Mouse (Mus musculus) right cerebral cortex, postnatal 14 days (tissue): ENCODE results near the gene Prdm11.

Experiments
- DNase-seq: peaks from one replicate; pipeline ENCODE4 v3.0.0; 2022

Prdm11 gene

GRCm38 (mm10) chr2:93045818-93046508, at the start of gene Prdm11:
Gene Prdm11, minus strand, starts transcription at chr2:93046167.
- peak; percentile 20 for DNase-seq

- no peak for DNase-seq
Observed at GRCm38 (mm10) chr2:93092347-93092746, 46.4 kb upstream of the Prdm11 start.

GRCm38 (mm10) chr2:93091679-93092078, 45.7 kb upstream of the Prdm11 start:
- DNase-seq = no peak

DNA sequence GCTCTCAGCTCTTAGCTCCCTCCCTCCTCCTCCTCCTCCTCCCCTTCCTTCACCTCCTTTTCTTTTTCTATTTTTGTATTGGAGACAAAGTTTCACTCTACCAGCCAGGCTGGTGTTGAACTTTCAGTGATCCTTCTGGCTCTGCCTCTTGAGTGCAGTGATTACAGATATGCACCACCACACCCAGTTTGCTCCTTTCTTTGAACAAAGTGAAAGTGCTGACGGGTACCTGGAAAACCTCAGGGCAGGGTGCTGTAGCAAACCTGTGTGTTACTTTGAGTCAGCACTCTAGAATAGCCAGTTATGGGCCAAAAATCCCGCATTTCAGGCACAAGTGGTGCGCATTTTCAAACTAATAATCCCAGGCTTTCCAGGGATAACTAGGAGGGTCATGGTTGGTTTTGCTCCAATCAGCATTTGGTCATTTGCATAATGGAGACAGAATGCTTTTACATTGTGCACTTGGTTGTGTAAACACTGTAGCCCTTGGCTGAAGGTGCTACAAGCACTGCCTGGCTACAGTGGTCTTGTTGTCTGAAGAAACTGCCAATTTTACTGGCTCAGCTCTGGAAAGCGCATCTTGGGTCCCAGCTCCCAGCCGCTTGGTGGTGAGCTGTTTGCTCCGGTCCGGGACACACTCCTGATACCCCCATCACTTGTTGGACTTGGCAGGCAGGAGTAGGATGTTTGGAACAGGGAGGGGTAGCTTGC, 43.6 kb upstream of the Prdm11 start:
- DNase-seq = no peak

- DNase-seq = no peak
Observed at GRCm38 (mm10) chr2:93088006-93088405, 42.0 kb upstream of the Prdm11 start.

GRCm38 (mm10) chr2:93085291-93086027, 39.5 kb upstream of the Prdm11 start:
- DNase-seq = peak; percentile 79

GRCm38 (mm10) chr2:93084481-93084880, 38.5 kb upstream of the Prdm11 start:
- DNase-seq = no peak

DNA sequence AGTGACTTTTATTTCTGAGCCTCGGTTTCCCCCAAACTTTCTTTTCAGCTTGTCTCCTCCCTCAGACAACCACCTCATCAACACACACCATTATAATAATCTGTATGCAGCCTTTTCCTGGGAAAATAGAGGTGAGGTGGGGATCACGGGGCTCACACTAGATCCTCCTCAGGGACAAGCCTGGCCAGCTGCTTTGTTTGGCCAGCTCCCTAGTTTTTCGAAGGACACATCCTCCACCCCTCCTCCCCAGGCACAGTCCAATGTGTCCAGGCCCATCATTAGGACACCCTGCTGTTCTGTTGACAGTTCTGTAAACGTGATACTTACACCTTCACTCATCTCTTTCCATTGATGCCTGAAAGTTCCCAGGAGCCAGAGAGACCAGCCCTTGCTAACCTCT, 37.4 kb upstream of the Prdm11 start:
- no peak for DNase-seq

GRCm38 (mm10) chr2:93082846-93083245, 36.9 kb upstream of the Prdm11 start:
- DNase-seq = no peak

GRCm38 (mm10) chr2:93080871-93081608, 35.1 kb upstream of the Prdm11 start:
- DNase-seq = no peak

GRCm38 (mm10) chr2:93079394-93079793, 33.4 kb upstream of the Prdm11 start:
- no peak for DNase-seq

DNA sequence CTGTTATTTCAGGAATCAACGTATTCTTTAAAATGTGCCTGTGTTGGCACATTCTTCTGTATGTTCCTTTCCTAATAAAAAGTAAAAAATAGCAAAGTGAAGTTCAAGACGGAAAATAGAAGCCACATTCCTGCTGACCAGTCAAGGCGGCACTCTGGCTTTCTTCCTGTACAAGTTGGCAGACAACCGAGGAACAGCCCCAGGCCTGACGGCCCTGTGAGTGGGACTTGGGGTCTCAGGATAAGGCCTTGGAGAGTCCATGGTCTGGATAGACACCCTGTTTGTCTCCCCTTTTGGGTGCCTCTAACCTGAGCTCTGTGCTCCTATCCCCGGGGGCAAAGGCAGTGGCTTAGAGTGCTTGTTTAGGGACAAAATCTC, 30.6 kb upstream of the Prdm11 start:
- DNase-seq = no peak

DNA sequence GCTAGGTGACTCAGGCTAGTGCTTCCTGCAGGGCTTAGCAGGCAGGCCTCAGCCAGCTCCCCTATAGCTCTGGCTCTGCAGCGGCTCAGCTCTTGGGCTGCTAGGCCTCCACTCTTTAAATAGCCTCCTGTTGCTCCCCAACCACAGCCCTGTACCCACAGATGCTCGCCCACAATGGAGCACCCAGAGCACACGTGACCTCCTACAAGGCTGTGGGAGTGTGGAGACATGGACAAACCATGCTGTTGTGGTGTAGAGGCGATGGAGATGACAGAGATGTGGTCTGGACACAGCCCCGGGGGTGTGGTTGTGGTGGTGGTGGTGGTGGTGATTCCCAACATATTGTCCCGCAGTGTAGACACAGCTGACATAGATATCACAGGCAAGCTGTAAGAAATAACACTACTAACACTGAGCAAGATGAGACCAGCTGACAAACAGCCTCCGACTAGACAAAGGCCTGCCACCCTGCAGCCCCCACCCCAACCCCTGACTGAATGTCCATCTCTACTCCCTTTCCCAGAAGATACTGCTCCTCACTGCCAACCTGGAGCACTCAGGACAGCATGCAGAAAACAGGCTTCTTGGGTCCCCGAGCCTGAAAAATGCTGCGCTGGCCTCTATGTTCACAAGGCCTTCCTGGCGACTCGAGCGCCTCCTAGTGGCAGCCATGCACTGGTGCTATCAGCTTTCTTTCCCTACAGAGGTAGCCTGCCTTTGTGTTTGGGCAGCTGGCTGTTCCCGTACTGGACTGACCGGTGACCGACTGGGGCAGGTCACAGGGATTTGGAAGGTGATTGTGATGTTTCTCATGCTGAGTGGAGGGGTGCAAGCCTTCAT, 30.0 kb upstream of the Prdm11 start:
- DNase-seq = peak; percentile 69

GRCm38 (mm10) chr2:93071656-93072055, 25.7 kb upstream of the Prdm11 start:
- DNase-seq = peak; percentile 62

DNA sequence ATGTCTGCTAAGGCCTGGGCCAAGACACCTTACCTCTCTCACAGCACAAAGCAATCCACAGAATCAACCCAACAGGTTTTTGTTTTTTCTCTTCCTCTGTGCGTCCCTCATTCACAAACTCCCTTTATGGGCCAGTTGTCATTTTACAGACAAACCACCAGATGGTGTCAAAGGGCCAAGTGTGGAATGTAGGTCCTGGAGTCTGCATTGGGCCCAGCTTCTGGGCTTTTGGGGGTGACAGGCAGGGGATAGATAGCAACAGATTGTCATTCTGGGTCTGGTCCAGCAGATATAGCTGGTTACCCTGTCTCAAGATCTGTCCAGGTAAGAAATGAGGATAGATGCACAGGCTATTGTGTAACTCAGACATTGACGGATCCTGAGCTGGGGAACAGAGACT, 23.0 kb upstream of the Prdm11 start:
- DNase-seq = no peak

GRCm38 (mm10) chr2:93063347-93063746, 17.4 kb upstream of the Prdm11 start:
- peak; percentile 70 for DNase-seq

DNA sequence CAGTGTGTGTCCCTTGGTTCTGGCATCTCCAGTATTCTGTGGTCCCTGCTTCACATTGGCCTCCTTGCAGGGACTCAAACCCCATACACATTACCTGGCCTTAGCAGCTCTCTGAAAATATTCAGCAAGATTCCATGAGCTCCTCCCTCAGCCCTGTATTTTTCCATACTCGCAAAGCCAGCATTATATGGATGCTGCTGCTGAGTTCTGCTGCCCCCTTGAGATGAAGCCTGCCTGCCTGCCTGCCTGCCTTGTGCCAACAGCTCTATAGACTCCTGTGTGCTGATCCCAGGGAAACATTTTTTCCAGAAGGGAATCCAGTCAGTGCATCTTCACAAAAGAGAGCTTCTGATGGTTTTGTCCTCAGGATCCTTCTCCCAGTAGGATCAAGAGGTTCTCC, 5.9 kb upstream of the Prdm11 start:
- DNase-seq = no peak

DNA sequence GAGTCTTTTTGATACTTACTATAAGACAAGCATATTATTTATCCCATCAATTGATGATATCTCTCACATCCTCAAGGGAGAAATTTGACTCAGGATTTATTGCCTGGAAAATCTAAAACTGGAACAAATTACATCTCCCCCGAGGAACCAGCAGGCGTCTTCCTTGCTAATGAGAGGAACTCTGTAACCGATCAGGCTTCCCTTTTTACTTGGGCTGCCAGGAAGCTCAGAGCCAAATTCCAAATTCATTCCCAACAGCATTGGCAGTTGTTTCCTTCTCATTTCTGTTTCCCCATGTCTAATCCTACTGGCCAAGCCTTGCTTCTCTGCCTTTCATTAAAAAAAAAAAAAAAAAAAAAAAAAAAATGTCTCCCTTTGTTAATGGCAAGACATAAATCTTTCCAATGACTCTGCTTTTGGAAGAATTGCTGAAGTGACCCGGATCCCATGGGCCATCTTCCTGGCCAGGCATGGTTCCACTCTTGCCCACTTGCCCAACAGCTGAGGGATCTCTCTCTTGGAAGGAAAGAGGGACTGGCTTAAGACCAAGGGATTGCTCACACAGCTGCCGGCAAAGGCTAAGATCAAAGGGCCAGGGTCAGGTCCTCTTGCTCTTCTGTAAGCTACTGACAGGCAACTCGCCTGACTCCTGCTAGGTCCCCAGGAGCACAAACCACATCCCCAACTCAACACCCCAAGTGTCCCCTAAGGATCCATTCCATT, 2.8 kb upstream of the Prdm11 start:
- DNase-seq = no peak

DNA sequence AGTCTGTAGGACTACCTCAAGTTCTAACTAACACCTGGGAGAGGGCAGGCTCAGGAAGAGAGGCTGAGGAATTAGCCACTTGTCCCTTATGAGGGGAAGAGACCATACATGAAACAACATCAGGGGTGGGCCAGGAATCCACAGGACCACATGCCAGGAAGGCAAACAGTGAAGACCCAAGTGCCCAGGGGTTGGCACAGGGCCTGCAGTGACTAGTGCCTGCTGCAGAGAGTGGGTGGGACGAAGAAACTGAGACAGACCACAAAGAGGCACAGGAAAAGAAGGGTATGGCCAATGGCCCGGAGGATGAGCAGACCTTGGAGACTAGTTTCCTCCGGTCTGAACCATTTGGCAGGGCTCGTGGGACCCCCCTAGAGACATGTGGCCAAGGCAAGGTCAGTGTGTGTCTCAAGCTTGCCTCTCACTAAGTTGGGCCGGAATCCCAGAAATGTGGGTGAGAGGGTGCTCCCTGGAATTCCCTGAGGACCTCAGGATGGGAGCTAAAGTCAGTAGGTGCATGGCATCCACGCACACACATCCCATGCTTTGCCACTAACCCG, 1.6 kb upstream of the Prdm11 start:
- DNase-seq = no peak

- DNase-seq = no peak
Observed at GRCm38 (mm10) chr2:93047036-93047435, 1.1 kb upstream of the Prdm11 start.

- DNase-seq = no peak
Observed at GRCm38 (mm10) chr2:93046509-93046835, 505 bp upstream of the Prdm11 start.
